Mouse (Mus musculus): ENCODE data around the gene Elf1. TPM values are rescaled to one million over a fixed set of nuclear protein-coding genes. Genes with fewer than 3 reads are reported as not detected.

The Elf1 gene
- polyA plus RNA-seq, 1 experiment = 3.6 TPM

DNA sequence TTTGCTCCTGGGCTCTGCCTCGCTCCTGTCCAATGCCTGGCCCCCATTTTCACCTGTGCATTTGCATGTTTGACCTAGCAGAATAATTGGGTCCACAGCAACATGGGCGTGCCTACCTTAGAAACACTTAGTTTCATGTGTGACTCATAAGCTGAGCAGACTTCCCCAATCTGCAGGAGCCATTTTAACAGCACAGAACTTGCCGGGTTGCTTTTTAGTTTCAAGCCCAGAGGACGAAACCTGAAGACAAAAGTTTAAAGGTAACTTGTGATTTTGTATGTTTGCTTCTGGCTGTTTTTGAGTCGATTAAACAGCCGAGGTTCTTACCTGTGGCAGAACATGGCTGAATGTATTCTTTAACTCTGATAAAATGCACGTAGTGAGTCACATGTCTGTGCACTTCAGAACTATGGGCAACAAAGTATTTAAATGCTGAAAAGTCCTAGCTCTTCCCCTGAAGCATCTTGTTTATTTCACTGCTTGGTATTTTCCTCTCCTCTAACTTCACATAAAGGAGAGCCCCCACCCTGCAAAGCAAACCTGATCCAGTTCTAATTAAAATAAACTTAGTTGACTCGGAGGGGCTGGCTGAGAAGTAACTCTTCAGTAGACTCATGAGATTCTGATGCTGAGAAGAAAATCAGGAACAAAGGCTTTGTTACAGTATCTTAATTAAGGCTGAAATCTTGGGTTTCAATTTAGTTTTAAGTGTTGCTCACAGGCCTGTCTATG, 34.7 kb downstream of the Elf1 start:
- no peaks in the 10 kb centered on the region for H3K36me3 ChIP-seq (ENCODE audit: control insufficient read depth, insufficient read depth)
- TF ChIP-seq USF1 (IDR thresholded peaks at IDR 0.05; ENCODE audit: low read depth) (peak; percentile 19), MYOD1 (IDR thresholded peaks at IDR 0.05; ENCODE audit: control insufficient read depth in 1 of 3, insufficient read length in 2 of 3, low read depth in 2 of 3) (no peak)
- H3K4me2 ChIP-seq (ENCODE audit: low read depth) = peak overlapping the region; percentile 67
- H3K27me3 ChIP-seq (ENCODE audit: control insufficient read depth, insufficient read depth, insufficient read length) = no peaks in the 10 kb centered on the region
- H3K79me2 ChIP-seq (ENCODE audit: control insufficient read depth, insufficient read depth) = peaks cover 19% of the 10 kb centered on the region
- H3K4me3 ChIP-seq = no peak overlapping the region
- H3ac ChIP-seq (ENCODE audit: control insufficient read depth, insufficient read length) = no peak overlapping the region

DNA sequence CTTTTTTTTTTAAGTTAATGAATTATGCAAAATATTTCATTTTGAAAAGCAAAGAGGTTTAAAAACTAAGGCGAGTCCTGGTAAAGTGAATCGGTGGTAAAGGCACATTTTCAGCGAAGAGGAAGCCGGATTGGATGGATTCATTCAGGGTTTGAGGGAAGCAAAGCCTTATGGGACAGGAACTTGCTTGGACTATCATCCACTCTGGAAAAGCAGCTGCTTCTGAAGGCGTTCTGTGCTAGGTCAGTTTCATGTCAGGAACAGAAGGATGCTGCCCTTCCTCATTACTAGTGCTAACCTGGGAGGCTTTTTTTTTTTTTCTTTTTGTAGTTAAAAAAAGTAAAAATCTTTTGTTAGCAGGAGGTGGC, 35.2 kb downstream of the Elf1 start:
- Histone ChIP-seq H3K36me3 (ENCODE audit: control insufficient read depth, insufficient read depth) (no peaks in the 10 kb centered on the region), H3K79me2 (ENCODE audit: control insufficient read depth, insufficient read depth) (peaks cover 19% of the 10 kb centered on the region), H3K4me2 (ENCODE audit: low read depth) (peak overlapping the region; percentile 67), H3K27me3 (ENCODE audit: control insufficient read depth, insufficient read depth, insufficient read length) (no peaks in the 10 kb centered on the region), H3K4me3 (no peak overlapping the region), H3ac (ENCODE audit: control insufficient read depth, insufficient read length) (no peak overlapping the region)
- no peak for TF ChIP-seq CEBPB (IDR thresholded peaks at IDR 0.05; ENCODE audit: insufficient read depth, poor library complexity, severe bottlenecking)
- TF ChIP-seq TCF12 (IDR thresholded peaks at IDR 0.05; ENCODE audit: insufficient read depth, poor library complexity, severe bottlenecking) = no peak
- no peak for TF ChIP-seq TCF3 (IDR thresholded peaks at IDR 0.05; ENCODE audit: insufficient read length, low read depth)
- no peak for TF ChIP-seq SRF (IDR thresholded peaks at IDR 0.05; ENCODE audit: control insufficient read depth, insufficient read length, low read depth)
- no peak for TF ChIP-seq MYOD1 (IDR thresholded peaks at IDR 0.05; ENCODE audit: control insufficient read depth in 1 of 3, insufficient read length in 2 of 3, low read depth in 2 of 3)
- no peak for TF ChIP-seq MAX (IDR thresholded peaks at IDR 0.05; ENCODE audit: low read depth)
- TF ChIP-seq POLR2A (IDR thresholded peaks at IDR 0.05; ENCODE audit: insufficient read length, low read depth) = no peak
- TF ChIP-seq POLR2AphosphoS2 (IDR thresholded peaks at IDR 0.05; ENCODE audit: insufficient read length, low read depth) = no peak
- TF ChIP-seq USF1 (IDR thresholded peaks at IDR 0.05; ENCODE audit: low read depth) = no peak

DNA sequence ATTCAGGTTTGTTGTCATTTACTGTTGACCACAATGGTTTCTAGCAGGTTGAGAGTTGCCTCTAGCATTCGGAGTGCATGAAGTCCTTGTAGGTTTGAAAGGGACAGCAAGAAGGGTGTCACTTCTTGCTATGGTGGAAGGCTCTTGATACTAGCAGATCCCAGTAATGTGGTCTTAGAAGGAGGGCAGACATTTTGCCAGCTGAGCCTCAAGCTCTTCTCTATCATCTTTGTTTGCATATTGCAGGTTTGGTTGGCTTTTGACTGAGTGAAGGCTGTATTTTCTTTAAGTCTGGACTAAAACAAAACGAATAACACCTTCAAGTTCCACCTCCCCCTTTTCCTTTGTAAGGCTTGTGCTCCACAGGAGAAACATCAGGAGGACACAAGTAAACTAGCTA, 35.8 kb downstream of the Elf1 start:
- Histone ChIP-seq H3K27me3 (ENCODE audit: control insufficient read depth, insufficient read depth, insufficient read length) (no peaks in the 10 kb centered on the region), H3K79me2 (ENCODE audit: control insufficient read depth, insufficient read depth) (peaks cover 19% of the 10 kb centered on the region), H3K4me3 (no peak overlapping the region), H3ac (ENCODE audit: control insufficient read depth, insufficient read length) (no peak overlapping the region), H3K36me3 (ENCODE audit: control insufficient read depth, insufficient read depth) (no peaks in the 10 kb centered on the region), H3K4me2 (ENCODE audit: low read depth) (no peak overlapping the region)
- no peak for TF ChIP-seq MYOG (IDR thresholded peaks at IDR 0.05; ENCODE audit: control insufficient read depth in 1 of 3, insufficient read depth in 1 of 3, insufficient read length in 2 of 3, low read depth in 2 of 3)
- no peak for TF ChIP-seq E2F4 (IDR thresholded peaks at IDR 0.05; ENCODE audit: insufficient read depth)
- no peak for TF ChIP-seq SRF (IDR thresholded peaks at IDR 0.05; ENCODE audit: control insufficient read depth, insufficient read length, low read depth)
- TF ChIP-seq MAX (IDR thresholded peaks at IDR 0.05; ENCODE audit: low read depth) = no peak

DNA sequence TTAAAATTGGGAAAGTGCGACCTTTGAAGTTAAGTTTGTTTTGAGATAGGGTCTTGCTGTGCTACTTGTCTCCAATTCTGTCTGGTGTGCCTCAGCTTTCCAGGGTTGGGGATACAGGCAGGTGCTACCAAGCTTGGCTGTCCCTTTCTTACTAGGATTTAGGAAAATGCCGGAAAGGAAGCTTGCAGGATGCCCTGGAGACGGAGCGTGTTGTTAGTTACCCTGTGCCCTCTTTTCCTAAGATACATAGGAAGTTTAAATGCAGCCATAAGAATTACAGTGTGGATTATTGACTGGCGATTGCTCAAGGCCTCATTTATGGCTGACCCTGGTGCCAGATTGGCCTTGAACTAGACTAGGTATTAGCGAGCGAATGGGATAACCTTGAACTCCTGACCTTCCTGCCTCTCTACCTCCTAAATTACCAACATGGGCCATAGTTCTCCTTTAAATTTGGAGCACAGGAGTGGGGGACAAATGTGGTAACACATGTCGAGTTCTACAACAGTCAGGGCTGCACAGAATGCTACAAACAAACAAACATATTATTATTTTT, 36.3 kb downstream of the Elf1 start:
- Histone ChIP-seq H3K4me3 (no peak overlapping the region), H3K27me3 (ENCODE audit: control insufficient read depth, insufficient read depth, insufficient read length) (no peaks in the 10 kb centered on the region), H3K79me2 (ENCODE audit: control insufficient read depth, insufficient read depth) (peaks cover 19% of the 10 kb centered on the region), H3K4me2 (ENCODE audit: low read depth) (no peak overlapping the region), H3K36me3 (ENCODE audit: control insufficient read depth, insufficient read depth) (no peaks in the 10 kb centered on the region), H3ac (ENCODE audit: control insufficient read depth, insufficient read length) (no peak overlapping the region)
- no peak for TF ChIP-seq CEBPB (IDR thresholded peaks at IDR 0.05; ENCODE audit: insufficient read depth, poor library complexity, severe bottlenecking)
- TF ChIP-seq USF1 (IDR thresholded peaks at IDR 0.05; ENCODE audit: low read depth) = no peak
- TF ChIP-seq E2F4 (IDR thresholded peaks at IDR 0.05; ENCODE audit: insufficient read depth) = no peak
- TF ChIP-seq POLR2A (IDR thresholded peaks at IDR 0.05; ENCODE audit: insufficient read length, low read depth) = no peak
- TF ChIP-seq SRF (IDR thresholded peaks at IDR 0.05; ENCODE audit: control insufficient read depth, insufficient read length, low read depth) = no peak
- no peak for TF ChIP-seq REST (IDR thresholded peaks at IDR 0.05; ENCODE audit: insufficient read depth, insufficient read length)
- TF ChIP-seq MYOG (IDR thresholded peaks at IDR 0.05; ENCODE audit: control insufficient read depth in 1 of 3, insufficient read depth in 1 of 3, insufficient read length in 2 of 3, low read depth in 2 of 3) = no peak
- TF ChIP-seq MAX (IDR thresholded peaks at IDR 0.05; ENCODE audit: low read depth) = no peak
- TF ChIP-seq TCF3 (IDR thresholded peaks at IDR 0.05; ENCODE audit: insufficient read length, low read depth) = no peak
- TF ChIP-seq MYOD1 (IDR thresholded peaks at IDR 0.05; ENCODE audit: control insufficient read depth in 1 of 3, insufficient read length in 2 of 3, low read depth in 2 of 3) = no peak
- no peak for TF ChIP-seq POLR2AphosphoS2 (IDR thresholded peaks at IDR 0.05; ENCODE audit: insufficient read length, low read depth)
- no peak for TF ChIP-seq TCF12 (IDR thresholded peaks at IDR 0.05; ENCODE audit: insufficient read depth, poor library complexity, severe bottlenecking)

DNA sequence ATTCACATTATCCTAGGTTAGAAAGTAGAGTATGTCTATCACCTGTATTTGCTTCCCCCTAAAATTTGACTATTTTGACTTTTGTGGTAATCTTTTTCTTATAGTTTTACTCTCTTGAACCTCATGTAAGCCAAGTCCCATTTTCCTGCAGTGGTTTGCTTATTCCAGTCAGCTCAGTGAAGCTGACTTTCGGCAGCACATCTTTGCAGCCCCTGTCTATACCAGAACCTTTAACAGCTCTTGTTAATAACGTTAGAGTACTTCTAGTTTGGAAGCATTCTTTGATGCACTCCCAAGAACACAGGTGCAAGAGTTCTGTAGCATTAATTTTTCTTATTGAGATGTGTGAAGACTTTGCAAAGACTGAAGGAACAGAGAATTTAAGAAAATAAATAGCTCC, 37.1 kb downstream of the Elf1 start:
- no peaks in the 10 kb centered on the region for H3K27me3 ChIP-seq (ENCODE audit: control insufficient read depth, insufficient read depth, insufficient read length)
- no peak for TF ChIP-seq E2F4 (IDR thresholded peaks at IDR 0.05; ENCODE audit: insufficient read depth)
- TF ChIP-seq MYOG (IDR thresholded peaks at IDR 0.05; ENCODE audit: control insufficient read depth in 1 of 3, insufficient read depth in 1 of 3, insufficient read length in 2 of 3, low read depth in 2 of 3) = no peak
- no peak for TF ChIP-seq USF1 (IDR thresholded peaks at IDR 0.05; ENCODE audit: low read depth)
- no peak for TF ChIP-seq POLR2AphosphoS2 (IDR thresholded peaks at IDR 0.05; ENCODE audit: insufficient read length, low read depth)
- TF ChIP-seq TCF12 (IDR thresholded peaks at IDR 0.05; ENCODE audit: insufficient read depth, poor library complexity, severe bottlenecking) = no peak
- TF ChIP-seq TCF3 (IDR thresholded peaks at IDR 0.05; ENCODE audit: insufficient read length, low read depth) = no peak
- TF ChIP-seq REST (IDR thresholded peaks at IDR 0.05; ENCODE audit: insufficient read depth, insufficient read length) = no peak
- TF ChIP-seq CEBPB (IDR thresholded peaks at IDR 0.05; ENCODE audit: insufficient read depth, poor library complexity, severe bottlenecking) = no peak
- no peak for TF ChIP-seq MAX (IDR thresholded peaks at IDR 0.05; ENCODE audit: low read depth)
- TF ChIP-seq SRF (IDR thresholded peaks at IDR 0.05; ENCODE audit: control insufficient read depth, insufficient read length, low read depth) = no peak
- no peak for TF ChIP-seq POLR2A (IDR thresholded peaks at IDR 0.05; ENCODE audit: insufficient read length, low read depth)
- no peak for TF ChIP-seq MYOD1 (IDR thresholded peaks at IDR 0.05; ENCODE audit: control insufficient read depth in 1 of 3, insufficient read length in 2 of 3, low read depth in 2 of 3)
- H3ac ChIP-seq (ENCODE audit: control insufficient read depth, insufficient read length) = no peak overlapping the region
- H3K4me3 ChIP-seq = no peak overlapping the region
- H3K4me2 ChIP-seq (ENCODE audit: low read depth) = no peak overlapping the region
- peaks cover 19% of the 10 kb centered on the region for H3K79me2 ChIP-seq (ENCODE audit: control insufficient read depth, insufficient read depth)
- no peaks in the 10 kb centered on the region for H3K36me3 ChIP-seq (ENCODE audit: control insufficient read depth, insufficient read depth)

Data from myocyte (in vitro differentiated cells).